Mouse (Mus musculus) olfactory bulb, adult 2 months (tissue): ENCODE data around the gene Pbld1.

ENCODE experiments used
- CTCF ChIP-seq: fragments of 200-500 bp; IDR thresholded peaks from 2 replicates; pipeline ENCODE4 v1.5.1; 2012; ENCODE audit warnings: low read depth, mild to moderate bottlenecking, low read length, moderate library complexity; ENCODE audit not compliant: insufficient read depth
- POLR2A ChIP-seq: fragments of 200-500 bp; IDR thresholded peaks from 2 replicates; pipeline ENCODE4 v1.6.1; 2012; ENCODE audit warnings: mild to moderate bottlenecking, low read depth, low read length, moderate library complexity; ENCODE audit not compliant: insufficient read depth

DNA sequence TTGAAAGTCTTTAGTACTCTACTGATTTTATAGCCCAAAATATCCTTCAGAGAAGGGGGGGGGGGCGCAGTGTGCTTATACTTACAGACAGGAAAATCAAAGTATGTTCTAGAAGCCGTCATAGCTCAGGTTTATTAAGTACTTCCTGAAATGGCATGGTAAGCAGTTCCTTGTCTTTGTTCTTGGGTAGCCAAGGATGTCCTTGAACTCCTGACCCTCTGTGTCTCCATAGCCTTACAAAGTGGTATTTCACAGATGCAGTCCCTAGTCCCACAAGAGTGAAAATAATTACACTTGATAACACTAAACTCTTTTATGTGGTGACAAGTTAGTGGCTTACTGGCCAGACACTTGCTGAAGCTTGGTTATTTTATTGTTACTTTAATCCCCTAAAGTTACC, 34.9 kb upstream of the Pbld1 start:
- TF ChIP-seq CTCF (no peak), POLR2A (no peak)
